Mouse (Mus musculus) MEL (cell line): Measurements from ENCODE around the gene Rap1b.

Experiments
- CHD2 ChIP-seq: IDR thresholded peaks from 2 replicates; pipeline ENCODE4 v1.6.1; 2011; ENCODE audit warnings: low read length, improper control_type of control experiment
- CTCF ChIP-seq, 3 experiments: IDR thresholded peaks in 2 of 3; conservative IDR thresholded peaks in 1 of 3; 2 replicates each; pipeline ENCODE4 v1.5.1; 2011 to 2012; ENCODE audit warnings: low read length in 3 of 3, low read depth in 2 of 3, mild to moderate bottlenecking in 2 of 3, improper control_type of control experiment in 1 of 3, inconsistent platforms in 1 of 3, mixed read lengths in 1 of 3, moderate library complexity in 1 of 3; ENCODE audit not compliant: control insufficient read depth in 1 of 3, insufficient read depth in 1 of 3, poor library complexity in 1 of 3, severe bottlenecking in 1 of 3
- ELF1 ChIP-seq: IDR thresholded peaks from 2 replicates; pipeline ENCODE4 v1.6.1; 2014; ENCODE audit warnings: low read depth, mild to moderate bottlenecking, inconsistent platforms, low read length, improper control_type of control experiment, moderate library complexity
- EP300 ChIP-seq, 2 experiments: IDR thresholded peaks; 2 replicates each; pipeline ENCODE4 v1.6.1; 2011; ENCODE audit warnings: improper control_type of control experiment in 2 of 2, low read length in 2 of 2, low read depth in 1 of 2, mild to moderate bottlenecking in 1 of 2
- GABPA ChIP-seq: IDR thresholded peaks from 2 replicates; pipeline ENCODE4 v1.6.1; 2012; ENCODE audit warnings: low read depth, mild to moderate bottlenecking, inconsistent platforms, low read length, improper control_type of control experiment, moderate library complexity
- GATA1 ChIP-seq: IDR thresholded peaks from 2 replicates; pipeline ENCODE4 v1.6.1; 2011; ENCODE audit warnings: low read depth, low read length, improper control_type of control experiment
- MAX ChIP-seq: IDR thresholded peaks from 2 replicates; pipeline ENCODE4 v1.6.1; 2011; ENCODE audit warnings: low read length, improper control_type of control experiment
- NELFE ChIP-seq: IDR thresholded peaks from 2 replicates; pipeline ENCODE4 v1.6.1; 2011; ENCODE audit warnings: low read depth, low read length, improper control_type of control experiment
- POLR2A ChIP-seq, 2 experiments: IDR thresholded peaks; 2 replicates each; pipeline ENCODE4 v1.6.1; 2011 to 2012; ENCODE audit warnings: low read length in 2 of 2, mild to moderate bottlenecking in 2 of 2, control low read depth in 1 of 2, improper control_type of control experiment in 1 of 2, low read depth in 1 of 2, moderate library complexity in 1 of 2; ENCODE audit not compliant: control insufficient read depth in 1 of 2, insufficient read depth in 1 of 2, poor library complexity in 1 of 2
- POLR2AphosphoS2 ChIP-seq: IDR thresholded peaks from 2 replicates; pipeline ENCODE4 v1.6.1; 2011; ENCODE audit warnings: low read length, improper control_type of control experiment
- SIN3A ChIP-seq: IDR thresholded peaks from 2 replicates; pipeline ENCODE4 v1.6.1; 2012; ENCODE audit warnings: low read length, improper control_type of control experiment, inconsistent platforms
- SMC3 ChIP-seq: IDR thresholded peaks from 2 replicates; pipeline ENCODE4 v1.6.1; 2011; ENCODE audit warnings: low read depth, low read length, improper control_type of control experiment
- ZKSCAN1 ChIP-seq: IDR thresholded peaks from 2 replicates; pipeline ENCODE4 v1.6.1; 2012; ENCODE audit warnings: low read depth, mild to moderate bottlenecking, inconsistent platforms, low read length, improper control_type of control experiment, moderate library complexity

- TF ChIP-seq CTCF (IDR thresholded peaks at IDR 0.05 in 2 of 3, conservative IDR thresholded peaks at IDR 0.05 in 1 of 3; ENCODE audit: control insufficient read depth in 1 of 3, insufficient read depth in 1 of 3, low read depth in 2 of 3, low read length in 3 of 3, poor library complexity in 1 of 3, severe bottlenecking in 1 of 3) (no peak), GABPA (no peak), MAX (no peak), SMC3 (no peak), CHD2 (no peak), POLR2AphosphoS2 (no peak), EP300 (IDR thresholded peaks at IDR 0.05; ENCODE audit: low read depth in 1 of 2, low read length in 2 of 2) (no peak), NELFE (no peak), ZKSCAN1 (no peak), POLR2A (IDR thresholded peaks at IDR 0.05; ENCODE audit: control insufficient read depth in 1 of 2, insufficient read depth in 1 of 2, low read depth in 1 of 2, low read length in 2 of 2, poor library complexity in 1 of 2) (no peak), GATA1 (no peak), SIN3A (no peak), ELF1 (no peak)
Measured at GRCm38 (mm10) chr10:117805919-117806318, 39.9 kb downstream of the Rap1b start.
